Mouse (Mus musculus): Measurements from ENCODE around the gene Shf.
"Not testable (repeated sequence)": the region's sequence is repeated elsewhere in the genome, so short reads cannot be mapped to it uniquely, and the experiment has no call there.

Shf gene

DNA sequence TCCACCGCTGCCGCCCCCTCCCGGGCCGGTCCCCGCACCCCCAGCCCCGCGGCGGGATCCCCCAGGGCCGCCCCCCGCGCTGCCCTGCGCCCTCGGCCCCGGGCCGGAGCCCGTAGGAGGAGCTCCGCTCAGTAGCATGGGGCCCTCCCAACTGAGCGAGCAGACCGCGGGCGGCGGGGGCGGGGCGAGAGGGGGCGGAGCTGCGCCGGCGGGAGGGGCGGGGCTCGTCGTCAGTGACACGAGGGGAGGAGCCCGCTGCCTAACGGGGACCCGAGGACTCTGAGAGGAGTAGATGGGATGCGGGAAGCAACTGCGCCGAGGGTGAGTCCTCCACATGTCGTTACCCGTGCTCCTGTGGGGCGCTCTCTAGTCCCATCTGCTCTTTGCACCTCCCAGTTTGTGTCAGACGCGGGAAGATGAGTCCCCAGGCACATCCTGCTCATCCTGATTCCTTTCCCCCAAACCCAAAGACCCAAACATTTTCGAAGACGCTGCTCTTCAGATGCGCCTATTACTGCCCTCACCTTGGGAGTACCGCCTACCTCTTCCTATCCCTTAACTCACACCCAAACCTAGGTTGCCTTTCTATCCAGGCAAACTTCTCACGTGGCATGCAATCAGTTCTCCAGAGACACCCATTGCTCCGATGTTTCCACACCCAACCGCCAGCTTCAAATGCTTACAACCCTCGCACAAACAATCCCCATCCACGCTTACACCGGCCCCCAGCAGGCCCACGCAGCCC, at the start of gene Shf:
Gene Shf, minus strand, starts transcription at position 168 of the 745 bp plus-strand sequence.
- peak; percentile 81 for DNase-seq (ENCODE audit: low spot score)

DNA sequence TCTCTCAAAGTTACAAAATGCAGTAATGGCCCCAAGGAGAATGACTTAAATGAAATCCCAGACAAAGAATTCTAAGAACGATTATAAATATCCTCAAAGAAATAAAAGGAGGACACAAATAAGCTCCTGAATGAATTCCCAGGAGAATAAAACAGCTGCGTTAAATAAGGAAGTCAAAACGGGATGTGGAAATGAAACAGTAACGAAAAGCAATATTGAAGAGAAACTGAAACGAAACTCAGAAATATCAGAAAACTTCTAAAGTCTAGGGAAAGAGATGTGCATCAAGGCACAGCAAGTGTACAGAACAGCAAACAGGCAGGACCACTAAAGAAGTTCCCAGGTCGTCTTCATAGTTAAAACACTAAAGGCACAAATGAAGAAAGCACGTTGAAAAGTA, 40.0 kb upstream of the Shf start:
- no peak for DNase-seq (ENCODE audit: low spot score)

DNA sequence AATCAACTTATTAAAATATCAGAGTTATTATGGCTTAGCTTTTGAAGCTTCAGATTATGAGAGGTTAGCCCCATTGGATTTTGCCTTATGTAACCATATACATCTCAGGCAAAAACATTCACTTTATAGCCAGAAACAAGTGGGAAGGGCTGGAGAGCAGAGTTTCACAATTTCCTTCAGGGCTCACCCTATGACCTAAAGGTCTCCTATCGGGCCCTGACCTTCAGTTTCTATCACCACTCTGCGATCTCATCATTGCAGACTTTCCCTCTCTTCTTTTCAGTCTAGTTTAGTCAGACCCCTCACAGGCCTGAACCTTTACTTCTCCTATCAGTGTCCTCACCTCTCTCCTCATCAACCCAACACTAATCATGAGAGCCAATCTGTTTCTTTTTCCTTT, 38.6 kb upstream of the Shf start:
- DNase-seq (ENCODE audit: low spot score) = no peak

DNA sequence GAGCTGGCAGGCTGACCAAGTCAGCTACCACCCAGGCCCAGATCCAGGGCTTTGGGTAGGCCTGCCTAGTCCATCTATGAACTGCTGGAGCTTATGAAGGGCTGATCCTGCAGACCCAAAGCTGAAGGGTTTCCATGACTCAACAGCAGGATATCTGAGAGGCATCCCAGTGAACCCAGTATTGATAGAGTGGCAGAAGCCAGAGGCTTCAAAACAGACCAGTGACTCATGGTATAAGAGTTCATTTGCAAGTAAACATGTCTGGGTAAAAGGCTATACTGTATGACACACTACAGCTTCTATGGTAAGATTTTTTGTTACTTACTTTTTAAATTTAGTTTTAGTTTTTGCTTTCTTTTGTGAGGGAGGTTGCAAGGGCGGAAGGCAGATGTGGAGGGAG, 27.2 kb upstream of the Shf start:
- DNase-seq (ENCODE audit: low spot score) = no peak

DNA sequence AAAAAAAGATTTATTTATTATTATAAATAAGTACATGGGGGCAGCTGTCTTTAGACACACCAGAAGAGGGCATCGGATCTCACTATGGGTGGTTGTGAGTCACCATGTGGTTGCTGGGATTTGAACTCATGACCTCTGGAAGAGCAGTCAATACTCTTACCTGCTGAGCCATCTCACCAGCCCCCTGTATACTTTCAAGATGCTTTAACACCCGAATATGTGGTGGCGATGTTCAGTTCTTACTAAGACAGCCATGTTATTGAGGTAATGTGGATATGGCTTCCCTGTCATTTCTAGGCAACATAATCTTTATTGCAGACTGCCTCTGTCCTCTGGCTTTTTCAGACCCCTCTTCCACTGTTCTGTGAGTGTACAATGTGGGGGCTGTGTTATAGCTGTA, 18.2 kb upstream of the Shf start:
- DNase-seq (ENCODE audit: low spot score) = not testable (repeated sequence)

DNA sequence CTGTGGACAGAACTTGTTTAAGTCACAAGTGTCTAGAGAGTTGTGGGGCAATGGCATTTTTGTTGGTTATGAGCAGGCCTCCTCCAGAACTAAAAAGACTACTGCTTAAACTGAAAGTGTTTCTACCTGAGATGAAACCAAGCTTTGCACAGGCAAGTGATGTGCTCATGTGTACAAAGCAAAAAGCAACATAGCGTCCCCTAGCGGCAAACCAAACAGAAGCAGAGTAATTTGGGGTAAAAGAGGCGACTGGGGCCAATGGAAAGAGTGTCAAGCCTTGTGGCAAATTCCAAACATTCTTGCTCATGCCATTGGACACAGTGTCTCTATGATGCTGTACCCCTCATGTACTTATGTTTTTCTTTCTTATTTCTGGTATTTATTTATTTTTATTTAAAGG, 16.1 kb upstream of the Shf start:
- DNase-seq (ENCODE audit: low spot score) = no peak

DNA sequence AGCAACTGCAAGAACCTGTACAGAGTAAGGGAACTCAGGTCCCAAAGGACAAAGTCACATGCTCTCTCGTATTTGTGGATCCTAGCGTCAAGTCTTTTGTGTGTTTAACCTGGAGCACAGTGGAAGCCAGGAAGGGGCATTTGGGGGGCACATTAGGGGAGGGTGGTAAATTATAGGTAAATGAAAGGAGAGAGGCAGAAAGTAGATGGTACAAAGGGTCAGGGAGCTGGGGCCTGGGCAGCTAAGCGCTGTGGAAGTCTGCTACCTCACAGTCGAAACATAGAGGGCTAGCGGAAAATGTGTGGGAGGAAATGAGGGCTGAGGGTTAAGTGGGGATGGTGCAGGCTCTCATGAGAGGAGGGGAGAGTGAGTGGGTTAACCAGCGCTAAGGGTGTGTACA, 13.2 kb upstream of the Shf start:
- no peak for DNase-seq (ENCODE audit: low spot score)

DNA sequence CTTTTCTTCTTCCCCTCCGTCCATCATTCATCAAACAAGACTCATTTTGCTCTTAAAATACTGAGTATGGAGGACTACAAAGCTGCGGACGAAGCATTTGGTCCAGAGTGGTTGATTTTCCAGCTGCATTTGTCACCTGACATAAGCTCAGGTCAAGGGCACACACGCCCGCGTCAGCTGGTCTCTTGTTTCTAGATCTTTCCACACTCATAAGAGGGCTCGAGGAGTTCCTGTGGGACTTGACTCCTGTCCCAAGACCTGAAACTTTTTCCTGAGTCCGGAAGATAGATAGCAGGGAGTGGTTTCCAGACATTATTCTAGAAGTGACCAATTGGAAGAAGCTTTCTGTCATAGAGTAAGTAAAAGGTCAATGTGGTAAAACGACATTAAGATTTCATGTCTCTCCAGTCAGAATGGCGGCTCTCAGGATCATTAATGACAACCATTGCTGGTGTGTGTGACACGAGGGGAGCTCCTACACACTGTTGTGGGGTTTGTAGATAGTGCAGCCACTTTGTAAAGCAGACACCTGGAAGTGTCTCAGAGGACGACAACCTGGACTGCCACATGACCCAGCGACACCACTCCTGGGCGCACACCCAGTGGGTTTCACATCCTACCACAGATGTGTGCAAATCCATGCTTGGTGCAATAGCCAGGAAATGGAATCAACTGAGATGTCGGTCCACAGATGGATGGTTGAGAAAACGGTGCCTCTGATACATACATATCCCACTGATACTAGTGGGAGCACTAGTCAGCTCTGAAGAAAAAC, 12.6 kb upstream of the Shf start:
- DNase-seq (ENCODE audit: low spot score) = no peak

DNA sequence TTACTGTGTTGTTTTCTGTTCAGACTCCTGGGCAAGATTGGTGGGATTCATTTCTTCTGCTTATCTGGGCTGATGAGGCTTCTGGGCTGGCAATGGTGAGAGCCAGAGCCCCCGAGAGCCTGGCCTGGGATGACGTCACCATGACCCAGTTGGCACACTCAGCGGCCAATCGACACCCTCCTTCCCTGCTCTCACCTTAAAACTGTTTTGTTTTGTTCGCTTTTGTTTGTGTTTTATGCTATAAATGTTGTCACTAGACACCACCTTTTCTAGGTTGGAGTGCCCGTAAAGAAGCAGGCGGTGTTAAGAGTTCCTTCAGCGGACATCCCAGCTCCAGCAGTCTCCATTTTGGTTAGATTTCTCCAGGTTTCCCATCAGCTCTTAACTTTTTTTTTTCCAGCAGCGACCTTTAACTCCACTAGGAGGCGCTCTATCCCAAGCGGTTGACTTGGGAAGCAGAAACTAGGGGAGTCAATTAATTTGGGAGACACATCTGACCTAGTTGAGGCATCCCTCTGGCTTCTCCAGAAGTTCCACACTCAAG, 11.9 kb upstream of the Shf start:
- DNase-seq (ENCODE audit: low spot score) = no peak

DNA sequence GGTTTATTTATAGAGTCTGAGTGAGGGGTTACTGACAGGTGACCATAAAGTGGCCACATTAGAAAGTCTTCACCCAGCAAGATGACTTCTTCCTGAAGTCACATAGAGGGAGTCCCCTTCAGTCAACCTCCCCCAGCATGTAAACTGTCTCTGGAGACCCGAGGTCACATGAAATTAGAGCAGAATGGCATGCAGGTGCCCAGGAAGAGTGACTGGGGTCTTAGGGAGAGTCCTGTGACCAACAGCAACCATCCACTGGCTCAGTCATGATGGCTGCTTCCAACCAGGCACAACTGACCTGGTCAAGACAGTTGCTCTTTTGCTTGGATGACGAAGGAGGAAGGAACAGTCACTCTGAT, 10.3 kb upstream of the Shf start:
- DNase-seq (ENCODE audit: low spot score) = no peak

DNA sequence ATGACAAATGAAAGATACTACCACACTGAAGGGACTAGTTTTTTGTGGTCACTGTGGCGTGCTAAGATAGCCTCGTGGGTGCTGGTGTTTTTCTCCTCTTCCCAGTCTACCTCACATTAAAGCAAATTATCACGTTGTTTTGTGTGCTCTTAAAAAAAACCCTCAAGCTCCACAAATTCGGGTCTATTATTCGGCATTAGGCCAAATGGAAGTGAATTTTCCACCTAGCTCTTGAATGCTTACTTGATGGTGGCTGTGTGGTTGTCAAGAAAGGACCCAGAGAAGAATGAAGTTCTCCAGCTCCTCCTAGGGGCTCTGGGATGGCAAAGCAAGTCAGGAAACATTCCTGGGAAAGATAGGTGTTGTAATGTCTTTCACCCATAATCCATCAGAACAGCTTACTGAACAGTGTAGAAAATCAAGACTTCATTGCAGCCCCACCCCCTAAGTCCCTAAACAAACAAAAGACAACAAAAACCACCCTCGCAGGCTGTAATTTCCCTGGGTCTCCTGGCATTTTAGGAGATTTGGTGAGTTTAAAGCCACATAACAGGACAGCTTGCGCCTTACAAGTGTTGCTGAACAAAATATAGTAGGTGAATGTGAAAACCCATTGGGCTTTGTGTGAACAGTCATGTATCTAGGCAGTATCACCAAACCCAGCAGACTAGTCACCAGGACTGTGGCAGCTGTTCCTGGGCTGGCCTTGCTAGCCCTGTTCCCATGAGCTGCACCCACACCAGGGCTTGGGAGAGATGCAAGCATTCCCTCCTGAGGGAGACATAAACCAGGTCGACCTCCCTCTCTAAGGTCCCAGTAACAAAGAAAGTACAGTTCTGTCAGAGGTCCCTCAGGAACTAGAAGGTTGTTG, 9.7 kb upstream of the Shf start:
- no peak for DNase-seq (ENCODE audit: low spot score)

DNA sequence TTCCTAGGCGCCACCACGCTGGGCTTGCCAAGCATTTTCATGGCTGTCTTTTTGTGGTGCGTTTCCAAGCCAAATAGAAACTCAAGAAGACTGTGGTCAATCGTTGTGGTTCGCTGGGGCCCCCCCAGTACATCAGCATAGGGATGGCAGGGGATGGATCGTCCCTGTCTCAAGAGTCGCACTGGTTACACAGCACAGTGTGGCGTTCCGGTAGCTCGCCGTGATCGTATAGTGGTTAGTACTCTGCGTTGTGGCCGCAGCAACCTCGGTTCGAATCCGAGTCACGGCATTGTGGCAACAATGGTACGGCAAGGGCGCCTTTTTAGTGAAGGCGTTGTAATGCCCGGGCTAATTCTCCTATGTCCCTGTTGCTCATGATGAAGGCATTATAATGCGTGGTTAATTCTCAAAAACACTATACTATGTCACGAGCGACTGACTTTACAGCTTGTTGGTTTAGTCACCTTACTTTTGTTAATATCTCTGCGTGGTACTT, 8.8 kb upstream of the Shf start:
- peak; percentile 52 for DNase-seq (ENCODE audit: low spot score)

DNA sequence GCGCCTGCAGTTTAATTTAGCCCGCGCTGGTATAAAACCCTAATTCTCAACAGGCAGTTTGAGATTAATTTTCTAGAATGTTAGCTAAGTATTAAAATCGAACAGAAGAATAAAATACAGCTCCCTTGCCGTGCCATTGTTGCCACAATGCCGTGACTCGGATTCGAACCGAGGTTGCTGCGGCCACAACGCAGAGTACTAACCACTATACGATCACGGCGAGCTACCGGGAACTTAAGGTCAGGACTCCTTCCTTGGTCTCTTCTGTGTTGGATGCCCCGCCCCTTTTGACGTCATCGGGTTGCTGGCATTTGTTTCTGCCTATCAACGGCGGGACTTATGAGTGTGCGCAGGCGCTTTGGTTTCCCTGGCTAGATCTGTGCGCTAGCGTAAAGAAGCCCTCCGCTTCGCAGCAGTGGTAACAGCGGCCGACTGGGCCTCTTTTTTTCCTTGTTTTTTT, 8.3 kb upstream of the Shf start:
- DNase-seq (ENCODE audit: low spot score) = peak; percentile 91

DNA sequence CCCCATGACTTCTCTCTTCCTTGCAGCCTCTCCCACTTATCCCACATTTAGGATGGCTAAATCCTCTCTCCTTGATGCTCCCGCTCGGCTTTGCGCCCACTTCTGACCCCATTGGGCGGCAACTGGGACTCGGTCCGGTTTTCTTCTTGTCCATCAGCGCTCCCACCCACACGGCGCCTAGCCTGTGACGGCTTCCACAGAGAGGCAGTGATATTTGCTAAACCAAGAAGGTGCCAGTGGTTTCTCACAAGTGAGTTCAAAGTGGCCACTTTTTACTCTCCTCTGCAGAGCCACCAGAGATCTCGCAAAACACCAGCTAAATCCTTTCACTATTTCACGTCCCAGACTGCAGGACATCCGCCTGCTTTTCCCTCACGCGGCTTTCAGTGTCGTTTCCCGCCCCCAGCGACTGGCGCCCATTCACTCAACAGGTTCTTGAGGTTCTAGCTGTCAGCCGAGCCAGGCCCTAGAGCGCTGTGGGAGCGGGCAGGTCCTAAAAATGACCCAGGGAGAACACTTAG, 7.1 kb upstream of the Shf start:
- DNase-seq (ENCODE audit: low spot score) = no peak

DNA sequence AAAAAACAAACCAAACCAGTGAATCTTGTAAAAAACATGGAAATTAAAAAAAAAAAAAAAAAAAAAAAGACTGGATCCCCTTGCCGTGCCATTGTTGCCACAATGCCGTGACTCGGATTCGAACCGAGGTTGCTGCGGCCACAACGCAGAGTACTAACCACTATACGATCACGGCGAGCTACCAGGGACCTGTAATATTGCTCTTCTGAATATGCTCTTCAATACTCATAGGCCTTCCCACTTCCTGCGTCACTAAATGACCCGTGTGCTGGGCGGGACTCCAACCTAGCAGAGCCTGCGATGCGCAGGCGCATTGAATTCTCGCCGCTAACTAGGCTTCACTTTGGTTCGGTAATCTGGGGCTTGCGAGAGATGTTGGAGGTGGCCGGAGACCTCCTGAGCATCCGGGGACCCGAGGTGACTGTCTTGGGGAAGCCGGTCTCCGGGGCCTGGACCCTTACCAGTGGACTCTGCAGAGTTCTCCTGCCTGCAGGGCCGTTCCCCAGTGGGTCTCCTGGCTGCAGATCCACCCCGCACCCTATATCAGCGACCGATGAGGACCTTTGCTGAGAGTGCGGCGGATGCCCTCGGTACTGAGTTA, 6.5 kb upstream of the Shf start:
- peak; percentile 90 for DNase-seq (ENCODE audit: low spot score)

DNA sequence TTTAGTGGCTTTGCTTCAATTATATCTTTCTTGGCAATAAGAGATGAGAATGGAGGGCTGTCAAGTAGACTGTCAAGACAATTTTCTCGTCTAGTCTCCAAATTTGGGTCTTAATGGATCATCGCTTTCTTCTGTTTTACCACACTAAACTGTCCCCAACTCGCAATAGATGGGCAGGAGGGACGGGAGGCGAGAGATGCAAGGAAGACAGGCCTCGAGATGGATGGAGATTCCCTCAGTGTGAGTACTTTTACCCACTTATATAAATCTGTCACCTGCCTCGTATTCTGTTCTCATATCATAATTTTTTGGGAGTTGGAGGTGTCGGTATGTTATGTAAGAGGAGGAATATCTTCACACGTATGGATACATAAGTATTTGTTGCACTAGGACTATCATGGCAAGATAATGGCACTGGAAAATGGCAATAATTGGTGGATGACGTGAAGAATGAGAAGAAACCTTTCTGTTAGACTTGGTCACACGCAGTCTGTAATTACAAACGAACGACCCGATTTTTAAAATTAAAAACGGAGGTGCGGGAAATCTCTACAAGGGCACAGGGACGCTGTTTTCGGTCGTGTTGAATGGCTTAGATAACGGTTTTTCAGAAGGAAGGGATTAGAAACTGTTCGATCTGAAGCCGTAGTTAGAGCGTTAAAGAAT, 5.8 kb upstream of the Shf start:
- DNase-seq (ENCODE audit: low spot score) = no peak

DNA sequence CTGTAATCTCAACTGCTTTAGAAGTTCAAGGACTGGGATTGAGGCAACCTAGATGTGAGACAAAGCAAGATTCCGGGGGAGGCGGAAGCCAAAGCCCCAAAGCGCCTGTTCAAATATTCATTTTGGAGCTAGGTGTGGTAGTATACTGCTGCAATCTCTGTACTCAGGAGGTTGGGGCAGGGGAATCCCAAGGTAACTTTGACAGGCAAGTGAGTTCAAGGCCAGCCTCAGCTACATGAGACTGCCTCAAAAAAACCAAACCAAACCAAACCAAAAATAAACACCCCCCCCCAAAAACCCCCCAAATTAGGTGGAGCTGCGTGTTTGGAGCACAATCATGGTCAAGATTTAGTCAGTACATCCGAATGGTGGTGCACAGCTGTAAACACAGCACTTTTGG, 5.0 kb upstream of the Shf start:
- no peak for DNase-seq (ENCODE audit: low spot score)

DNA sequence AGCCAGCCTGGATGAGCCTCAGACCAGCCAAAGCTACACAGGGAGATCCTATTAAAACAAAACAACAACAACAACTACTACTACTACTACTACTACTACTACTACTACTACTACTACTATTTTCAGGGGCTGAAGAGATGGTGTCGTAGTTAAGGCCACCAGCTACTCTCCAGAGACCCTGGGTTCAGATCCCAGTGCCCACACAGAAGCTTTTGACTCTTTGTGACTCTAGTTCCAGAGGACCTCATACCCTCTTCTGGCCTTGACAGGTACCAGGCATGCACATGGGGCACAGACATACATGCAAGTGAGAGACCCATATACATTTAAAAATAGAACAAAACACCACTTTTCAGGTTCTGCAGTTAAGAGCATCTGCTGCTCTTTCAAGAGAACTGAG, 3.6 kb upstream of the Shf start:
- no peak for DNase-seq (ENCODE audit: low spot score)

DNA sequence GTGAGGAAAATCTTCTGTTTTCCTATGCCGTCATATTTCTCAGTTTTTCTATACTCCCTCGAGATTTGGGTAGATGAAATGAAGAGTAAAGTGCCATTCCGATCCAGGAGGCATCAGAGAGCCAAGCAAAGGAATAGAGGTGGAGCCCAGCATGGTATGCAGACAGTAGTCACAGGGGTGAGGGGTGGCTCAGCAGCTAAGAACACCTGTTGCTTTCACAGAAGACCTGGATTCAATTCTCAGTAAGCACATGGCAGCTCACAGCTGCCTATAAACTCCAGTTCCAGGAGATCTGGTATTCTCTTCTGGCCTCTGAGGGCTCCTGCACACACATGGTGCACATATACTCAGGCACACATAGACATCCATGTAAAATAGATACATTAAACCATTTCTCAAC, 3.1 kb upstream of the Shf start:
- DNase-seq (ENCODE audit: low spot score) = no peak

DNA sequence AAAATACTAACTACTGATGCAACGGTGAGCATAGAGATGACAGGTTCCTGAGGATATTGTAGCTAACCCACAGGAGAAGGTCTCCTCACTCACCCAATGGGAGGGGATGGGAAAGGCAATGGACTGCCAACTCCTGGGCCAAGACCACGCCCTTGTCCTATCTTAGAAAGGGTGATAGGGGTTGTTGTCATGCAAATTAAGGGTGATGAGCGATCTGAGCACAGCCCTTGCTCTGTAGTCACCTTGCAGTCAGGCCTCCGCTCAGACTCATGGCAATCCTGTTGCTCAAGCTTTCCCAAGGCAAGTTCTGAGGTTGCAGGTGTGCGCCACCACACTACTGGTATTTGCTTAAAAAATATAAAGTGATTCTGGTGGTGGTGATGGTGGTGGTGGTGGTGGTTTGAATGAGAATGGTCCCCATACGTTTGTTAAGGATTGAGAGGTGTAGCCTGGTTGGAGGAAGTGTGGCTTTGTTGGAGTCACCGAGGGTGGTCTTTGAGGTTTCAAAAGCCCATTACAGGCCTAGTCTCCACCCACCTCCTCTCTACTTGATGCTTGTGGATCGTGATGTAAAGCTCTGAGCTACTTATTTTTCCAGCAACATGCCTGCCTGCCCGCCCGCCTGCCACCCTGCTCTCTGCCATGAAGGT, 1.3 kb upstream of the Shf start:
- DNase-seq (ENCODE audit: low spot score) = no peak
